Mouse (Mus musculus): ENCODE measurements around the gene Slamf9. TPM values are rescaled to one million over a fixed set of nuclear protein-coding genes. Genes with fewer than 3 reads are reported as not detected.

Gene Slamf9
- polyA plus RNA-seq, 1 experiment, result 4.7 TPM

DNA sequence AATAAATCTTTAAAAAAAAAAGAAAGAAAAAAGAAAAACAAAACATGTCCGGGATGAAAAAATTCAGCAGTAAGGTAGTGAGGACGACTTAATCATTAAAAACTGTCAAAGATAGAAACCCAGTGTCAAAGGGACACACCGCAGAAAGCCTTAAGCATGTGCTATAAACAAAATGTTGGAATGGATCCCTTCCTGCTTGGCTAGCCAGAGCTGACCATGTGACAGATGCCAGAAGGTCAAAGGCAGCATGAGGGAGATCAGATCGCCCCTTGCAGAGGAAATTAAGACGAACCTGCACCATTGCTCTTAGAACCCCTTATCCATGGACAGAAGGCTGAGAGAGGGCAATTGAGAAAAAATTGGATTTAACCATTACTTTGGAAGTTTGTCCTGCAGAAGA, 5.8 kb upstream of the Slamf9 start:
- no peak for TF ChIP-seq MYOD1 (IDR thresholded peaks at IDR 0.05; ENCODE audit: control insufficient read depth in 1 of 3, insufficient read length in 2 of 3, low read depth in 2 of 3)
- no peak for TF ChIP-seq POLR2A (IDR thresholded peaks at IDR 0.05; ENCODE audit: insufficient read length, low read depth)
- no peak for TF ChIP-seq TCF12 (IDR thresholded peaks at IDR 0.05; ENCODE audit: insufficient read depth, poor library complexity, severe bottlenecking)
- TF ChIP-seq REST (IDR thresholded peaks at IDR 0.05; ENCODE audit: insufficient read depth, insufficient read length), result no peak
- no peak for TF ChIP-seq TCF3 (IDR thresholded peaks at IDR 0.05; ENCODE audit: insufficient read length, low read depth)
- TF ChIP-seq USF1 (IDR thresholded peaks at IDR 0.05; ENCODE audit: low read depth), result no peak
- no peak for TF ChIP-seq MYOG (IDR thresholded peaks at IDR 0.05; ENCODE audit: control insufficient read depth in 1 of 3, insufficient read depth in 1 of 3, insufficient read length in 2 of 3, low read depth in 2 of 3)
- TF ChIP-seq POLR2AphosphoS2 (IDR thresholded peaks at IDR 0.05; ENCODE audit: insufficient read length, low read depth), result no peak
- TF ChIP-seq E2F4 (IDR thresholded peaks at IDR 0.05; ENCODE audit: insufficient read depth), result no peak
- no peak for TF ChIP-seq MAX (IDR thresholded peaks at IDR 0.05; ENCODE audit: low read depth)
- TF ChIP-seq SRF (IDR thresholded peaks at IDR 0.05; ENCODE audit: control insufficient read depth, insufficient read length, low read depth), result no peak
- TF ChIP-seq CEBPB (IDR thresholded peaks at IDR 0.05; ENCODE audit: insufficient read depth, poor library complexity, severe bottlenecking), result no peak

DNA sequence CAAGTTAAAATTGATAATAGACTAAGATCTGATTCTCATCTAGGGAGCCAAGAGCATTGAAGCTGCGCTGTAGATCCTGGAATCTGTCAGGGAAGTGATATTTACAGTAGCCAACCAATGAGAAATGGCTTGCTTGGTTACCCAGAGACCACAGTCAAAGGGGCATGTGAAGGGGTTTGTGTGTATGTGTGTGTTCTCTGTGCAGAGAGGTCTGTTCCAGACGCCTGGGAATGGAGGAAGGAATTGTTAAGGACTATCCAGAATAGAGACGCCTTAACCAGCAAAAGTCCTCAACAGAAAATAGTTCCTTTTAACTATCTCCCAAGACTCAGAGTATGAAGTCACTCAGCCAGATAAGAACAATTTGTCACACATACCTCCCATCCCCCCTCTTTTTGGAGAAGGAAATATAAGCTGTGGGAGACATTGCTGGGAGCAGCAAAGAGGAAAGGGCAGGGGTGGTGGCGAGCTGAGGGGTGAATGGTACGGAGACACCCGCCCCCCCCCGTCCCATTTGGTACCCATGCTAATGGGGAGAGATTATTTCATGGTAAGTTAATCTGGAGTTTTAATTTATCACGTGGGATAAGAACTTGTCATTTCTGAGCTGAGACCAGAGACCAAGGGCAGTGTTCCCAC, 5.2 kb upstream of the Slamf9 start:
- H3K27me3 ChIP-seq (ENCODE audit: control insufficient read depth, insufficient read depth, insufficient read length), result no peaks in the 10 kb centered on the region
- no peak overlapping the region for H3K4me3 ChIP-seq
- H3ac ChIP-seq (ENCODE audit: control insufficient read depth, insufficient read length), result no peak overlapping the region
- TF ChIP-seq USF1 (IDR thresholded peaks at IDR 0.05; ENCODE audit: low read depth) (no peak), TCF12 (IDR thresholded peaks at IDR 0.05; ENCODE audit: insufficient read depth, poor library complexity, severe bottlenecking) (no peak), CEBPB (IDR thresholded peaks at IDR 0.05; ENCODE audit: insufficient read depth, poor library complexity, severe bottlenecking) (no peak), TCF3 (IDR thresholded peaks at IDR 0.05; ENCODE audit: insufficient read length, low read depth) (no peak), MAX (IDR thresholded peaks at IDR 0.05; ENCODE audit: low read depth) (no peak), MYOD1 (IDR thresholded peaks at IDR 0.05; ENCODE audit: control insufficient read depth in 1 of 3, insufficient read length in 2 of 3, low read depth in 2 of 3) (no peak), MYOG (IDR thresholded peaks at IDR 0.05; ENCODE audit: control insufficient read depth in 1 of 3, insufficient read depth in 1 of 3, insufficient read length in 2 of 3, low read depth in 2 of 3) (no peak)
- H3K79me2 ChIP-seq (ENCODE audit: control insufficient read depth, insufficient read depth), result no peaks in the 10 kb centered on the region
- H3K36me3 ChIP-seq (ENCODE audit: control insufficient read depth, insufficient read depth), result no peaks in the 10 kb centered on the region
- H3K4me2 ChIP-seq (ENCODE audit: low read depth), result no peak overlapping the region

More for the DNA sequence above, 5.8 kb upstream of the Slamf9 start:
- Histone ChIP-seq H3K36me3 (ENCODE audit: control insufficient read depth, insufficient read depth) (no peaks in the 10 kb centered on the region), H3K79me2 (ENCODE audit: control insufficient read depth, insufficient read depth) (no peaks in the 10 kb centered on the region), H3ac (ENCODE audit: control insufficient read depth, insufficient read length) (no peak overlapping the region), H3K27me3 (ENCODE audit: control insufficient read depth, insufficient read depth, insufficient read length) (no peaks in the 10 kb centered on the region), H3K4me3 (no peak overlapping the region), H3K4me2 (ENCODE audit: low read depth) (no peak overlapping the region)

DNA sequence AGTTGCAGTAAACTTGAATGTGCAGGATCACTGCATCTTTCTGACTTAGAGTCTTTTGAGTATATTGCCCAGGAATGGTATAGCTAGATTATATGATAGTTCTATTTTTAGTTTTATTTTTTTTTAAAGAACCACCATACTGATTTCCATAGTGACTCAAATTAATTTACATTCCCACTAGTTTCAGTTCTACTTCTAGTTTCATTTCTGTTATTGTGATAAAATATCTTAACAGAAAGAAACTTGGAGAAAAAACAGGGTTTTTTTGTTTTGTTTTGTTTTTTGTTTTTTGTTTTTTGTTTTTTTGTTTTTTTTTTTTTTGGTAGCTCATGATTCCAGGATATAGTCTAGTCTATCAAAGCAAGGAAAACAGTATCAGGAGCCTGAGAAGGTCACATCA, 2.2 kb upstream of the Slamf9 start:
- H3K79me2 ChIP-seq (ENCODE audit: control insufficient read depth, insufficient read depth), result no peaks in the 10 kb centered on the region
- H3ac ChIP-seq (ENCODE audit: control insufficient read depth, insufficient read length), result no peak overlapping the region
- no peak for TF ChIP-seq POLR2AphosphoS2 (IDR thresholded peaks at IDR 0.05; ENCODE audit: insufficient read length, low read depth)
- TF ChIP-seq MYOD1 (IDR thresholded peaks at IDR 0.05; ENCODE audit: control insufficient read depth in 1 of 3, insufficient read length in 2 of 3, low read depth in 2 of 3), result no peak
- TF ChIP-seq SRF (IDR thresholded peaks at IDR 0.05; ENCODE audit: control insufficient read depth, insufficient read length, low read depth), result no peak
- no peak for TF ChIP-seq E2F4 (IDR thresholded peaks at IDR 0.05; ENCODE audit: insufficient read depth)
- no peak for TF ChIP-seq POLR2A (IDR thresholded peaks at IDR 0.05; ENCODE audit: insufficient read length, low read depth)
- TF ChIP-seq MYOG (IDR thresholded peaks at IDR 0.05; ENCODE audit: control insufficient read depth in 1 of 3, insufficient read depth in 1 of 3, insufficient read length in 2 of 3, low read depth in 2 of 3), result no peak
- no peaks in the 10 kb centered on the region for H3K27me3 ChIP-seq (ENCODE audit: control insufficient read depth, insufficient read depth, insufficient read length)
- no peak overlapping the region for H3K4me2 ChIP-seq (ENCODE audit: low read depth)
- H3K36me3 ChIP-seq (ENCODE audit: control insufficient read depth, insufficient read depth), result no peaks in the 10 kb centered on the region
- no peak overlapping the region for H3K4me3 ChIP-seq

DNA sequence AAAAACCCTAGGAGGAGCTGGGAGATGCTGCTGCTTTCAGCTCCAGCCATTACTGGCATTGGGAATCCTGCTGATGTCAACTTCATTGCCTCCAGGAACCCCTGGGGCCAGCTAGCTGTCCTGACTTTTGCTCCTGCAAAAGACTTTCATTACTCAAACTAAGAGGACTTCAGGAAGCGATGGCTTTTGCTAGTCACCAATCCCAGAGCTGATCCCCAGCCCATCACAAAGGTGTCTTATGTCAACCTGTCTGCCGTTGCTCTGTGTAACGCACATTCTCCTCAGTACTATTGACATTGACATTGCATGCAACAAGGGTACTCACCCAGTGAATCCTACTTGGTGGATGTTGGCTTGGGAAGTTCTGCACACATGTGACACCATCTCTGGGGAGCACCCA, 962 bp upstream of the Slamf9 start:
- Histone ChIP-seq H3K36me3 (ENCODE audit: control insufficient read depth, insufficient read depth) (no peaks in the 10 kb centered on the region), H3ac (ENCODE audit: control insufficient read depth, insufficient read length) (no peak overlapping the region), H3K27me3 (ENCODE audit: control insufficient read depth, insufficient read depth, insufficient read length) (no peaks in the 10 kb centered on the region), H3K4me2 (ENCODE audit: low read depth) (no peak overlapping the region), H3K4me3 (no peak overlapping the region), H3K79me2 (ENCODE audit: control insufficient read depth, insufficient read depth) (no peaks in the 10 kb centered on the region)
- no peak for TF ChIP-seq MAX (IDR thresholded peaks at IDR 0.05; ENCODE audit: low read depth)
- TF ChIP-seq MYOG (IDR thresholded peaks at IDR 0.05; ENCODE audit: control insufficient read depth in 1 of 3, insufficient read depth in 1 of 3, insufficient read length in 2 of 3, low read depth in 2 of 3), result no peak
- TF ChIP-seq REST (IDR thresholded peaks at IDR 0.05; ENCODE audit: insufficient read depth, insufficient read length), result no peak
- no peak for TF ChIP-seq SRF (IDR thresholded peaks at IDR 0.05; ENCODE audit: control insufficient read depth, insufficient read length, low read depth)
- no peak for TF ChIP-seq TCF3 (IDR thresholded peaks at IDR 0.05; ENCODE audit: insufficient read length, low read depth)
- no peak for TF ChIP-seq E2F4 (IDR thresholded peaks at IDR 0.05; ENCODE audit: insufficient read depth)
- TF ChIP-seq USF1 (IDR thresholded peaks at IDR 0.05; ENCODE audit: low read depth), result no peak
- no peak for TF ChIP-seq MYOD1 (IDR thresholded peaks at IDR 0.05; ENCODE audit: control insufficient read depth in 1 of 3, insufficient read length in 2 of 3, low read depth in 2 of 3)
- no peak for TF ChIP-seq POLR2AphosphoS2 (IDR thresholded peaks at IDR 0.05; ENCODE audit: insufficient read length, low read depth)
- TF ChIP-seq POLR2A (IDR thresholded peaks at IDR 0.05; ENCODE audit: insufficient read length, low read depth), result no peak
- TF ChIP-seq TCF12 (IDR thresholded peaks at IDR 0.05; ENCODE audit: insufficient read depth, poor library complexity, severe bottlenecking), result no peak
- TF ChIP-seq CEBPB (IDR thresholded peaks at IDR 0.05; ENCODE audit: insufficient read depth, poor library complexity, severe bottlenecking), result no peak

DNA sequence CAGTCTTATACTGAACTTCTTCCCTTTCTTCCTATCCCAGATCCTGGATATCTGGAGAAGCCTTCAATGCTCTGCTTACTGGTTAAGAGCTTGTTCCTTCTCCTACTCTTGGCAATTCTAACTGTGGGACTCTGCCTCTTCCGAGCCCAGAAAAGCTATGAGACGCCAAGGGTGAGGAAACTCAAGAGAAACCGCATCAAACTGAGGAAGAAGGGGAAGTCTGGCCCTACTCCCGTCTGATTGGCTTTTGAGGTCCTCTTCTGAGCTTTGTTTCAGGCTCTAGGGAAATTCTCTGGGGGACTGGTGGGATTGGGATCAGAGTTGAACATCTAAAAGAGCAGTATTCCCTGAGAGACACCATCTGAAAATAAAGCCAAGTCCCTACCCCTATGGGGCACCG, 2.9 kb downstream of the Slamf9 start:
- Histone ChIP-seq H3ac (ENCODE audit: control insufficient read depth, insufficient read length) (no peak overlapping the region), H3K27me3 (ENCODE audit: control insufficient read depth, insufficient read depth, insufficient read length) (no peaks in the 10 kb centered on the region), H3K4me2 (ENCODE audit: low read depth) (no peak overlapping the region), H3K79me2 (ENCODE audit: control insufficient read depth, insufficient read depth) (no peaks in the 10 kb centered on the region), H3K4me3 (no peak overlapping the region), H3K36me3 (ENCODE audit: control insufficient read depth, insufficient read depth) (no peaks in the 10 kb centered on the region)
- no peak for TF ChIP-seq CEBPB (IDR thresholded peaks at IDR 0.05; ENCODE audit: insufficient read depth, poor library complexity, severe bottlenecking)
- TF ChIP-seq SRF (IDR thresholded peaks at IDR 0.05; ENCODE audit: control insufficient read depth, insufficient read length, low read depth), result no peak
- no peak for TF ChIP-seq USF1 (IDR thresholded peaks at IDR 0.05; ENCODE audit: low read depth)
- TF ChIP-seq POLR2AphosphoS2 (IDR thresholded peaks at IDR 0.05; ENCODE audit: insufficient read length, low read depth), result no peak
- no peak for TF ChIP-seq REST (IDR thresholded peaks at IDR 0.05; ENCODE audit: insufficient read depth, insufficient read length)
- TF ChIP-seq MYOG (IDR thresholded peaks at IDR 0.05; ENCODE audit: control insufficient read depth in 1 of 3, insufficient read depth in 1 of 3, insufficient read length in 2 of 3, low read depth in 2 of 3), result no peak
- TF ChIP-seq MAX (IDR thresholded peaks at IDR 0.05; ENCODE audit: low read depth), result no peak
- TF ChIP-seq TCF12 (IDR thresholded peaks at IDR 0.05; ENCODE audit: insufficient read depth, poor library complexity, severe bottlenecking), result no peak
- TF ChIP-seq MYOD1 (IDR thresholded peaks at IDR 0.05; ENCODE audit: control insufficient read depth in 1 of 3, insufficient read length in 2 of 3, low read depth in 2 of 3), result no peak
- no peak for TF ChIP-seq E2F4 (IDR thresholded peaks at IDR 0.05; ENCODE audit: insufficient read depth)
- TF ChIP-seq POLR2A (IDR thresholded peaks at IDR 0.05; ENCODE audit: insufficient read length, low read depth), result no peak
- no peak for TF ChIP-seq TCF3 (IDR thresholded peaks at IDR 0.05; ENCODE audit: insufficient read length, low read depth)
